Mouse (Mus musculus): ENCODE results near the gene Slit3.

DNA sequence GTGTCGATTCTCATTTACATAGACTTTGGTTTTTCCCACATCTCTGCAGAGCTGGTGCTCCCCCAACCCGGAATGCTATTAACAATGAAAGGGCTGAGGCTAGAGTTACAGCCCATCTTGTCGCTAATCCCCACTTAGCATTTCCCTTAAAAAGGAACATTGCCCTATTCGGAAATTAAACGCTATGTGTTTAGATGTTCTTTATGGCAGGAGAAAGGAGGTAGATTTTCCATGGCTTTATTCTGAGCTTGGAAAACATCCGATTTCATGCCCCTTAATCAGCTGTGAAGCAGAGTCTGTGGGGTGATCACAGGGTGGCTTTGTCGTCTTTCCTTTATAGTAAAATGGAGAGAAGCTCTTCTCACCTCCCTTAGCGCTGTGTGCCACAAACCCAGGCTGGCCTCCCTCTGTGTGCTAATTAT, 244.5 kb downstream of the Slit3 start:
- no peak for TF ChIP-seq POLR2A (IDR thresholded peaks at IDR 0.05; ENCODE audit: low read depth, low read length)
- TF ChIP-seq SIN3A (IDR thresholded peaks at IDR 0.05; ENCODE audit: low read length), result no peak
- no peak for TF ChIP-seq E2F4 (IDR thresholded peaks at IDR 0.05; ENCODE audit: insufficient replicate concordance, low read depth, low read length)
- TF ChIP-seq ZKSCAN1 (IDR thresholded peaks at IDR 0.05; ENCODE audit: borderline replicate concordance, low read depth, low read length), result no peak
